Mouse (Mus musculus) liver, adult 2 months (tissue): Measurements from ENCODE around the gene Ldhal6b.
A peak's percentile ranks its signal among the peaks of the same experiment; 100 is the strongest.

Experiments used
- CTCF ChIP-seq: fragments of 200-500 bp; IDR thresholded peaks from 2 replicates; pipeline ENCODE4 v1.5.1; 2011; ENCODE audit warnings: low read depth, low read length, control low read depth
- POLR2A ChIP-seq: fragments of 200-500 bp; IDR thresholded peaks from 2 replicates; pipeline ENCODE4 v1.6.1; 2011; ENCODE audit warnings: low read length, control low read depth; ENCODE audit not compliant: insufficient read depth; ENCODE audit errors: extremely low read depth

DNA sequence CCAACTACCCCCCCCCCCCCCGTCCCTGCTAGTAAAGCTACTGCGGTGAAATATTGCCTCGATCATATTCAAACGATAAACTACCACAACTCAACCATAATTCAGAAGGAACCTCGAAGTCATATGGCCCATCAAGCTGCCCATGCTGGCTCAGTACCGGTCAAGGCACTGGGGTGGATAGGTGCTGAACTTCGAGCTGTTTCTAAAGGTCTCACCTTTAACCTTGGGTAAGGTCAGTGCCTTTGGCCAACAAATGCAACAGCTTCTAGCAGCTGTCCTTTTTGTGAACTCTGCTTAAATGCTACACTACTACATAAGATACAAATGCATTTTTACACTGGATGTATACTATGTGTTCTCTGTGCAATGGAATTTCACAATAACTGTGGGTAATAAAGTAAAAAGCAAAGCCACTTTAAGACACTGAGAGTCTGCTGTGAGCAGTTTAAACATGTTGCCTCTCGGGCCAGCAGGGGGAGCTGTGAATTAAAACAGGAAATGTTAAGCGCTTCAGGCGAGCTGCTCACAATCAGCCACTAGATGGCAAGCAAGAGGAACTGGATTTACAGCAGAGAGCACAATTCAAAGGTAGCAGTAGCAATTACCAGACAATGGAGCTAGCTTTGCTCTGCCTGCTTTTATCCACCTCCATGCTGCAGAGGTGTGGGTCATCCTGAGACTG lies 10.7 kb upstream of the Ldhal6b start:
- TF ChIP-seq POLR2A (no peak), CTCF (peak; percentile 88)
